Mouse (Mus musculus) embryonic facial prominence, embryonic 15.5 days (tissue): ENCODE measurements around the gene Atxn1. TPM values are rescaled to one million over a fixed set of nuclear protein-coding genes. Genes with fewer than 3 reads are reported as not detected.

Experiments used
- ATAC-seq: fragments of 200-750 bp; cut with Nextera tagmentation; 2 replicates; pipeline ENCODE4 v1.8.0; 2017; ENCODE audit warnings: low read depth, moderate TSS enrichment; ENCODE audit not compliant: insufficient number of reproducible peaks, low FRiP score, low TSS enrichment
- H3K27ac ChIP-seq: fragments of 300-500 bp; sonication (generic); replicated peaks from 2 replicates; pipeline ENCODE4 v1.5.1; 2015; ENCODE audit warnings: mild to moderate bottlenecking, inconsistent platforms
- H3K27me3 ChIP-seq: fragments of 300-500 bp; sonication (generic); 2 replicates; pipeline ENCODE4 v1.6.1; 2015; ENCODE audit warnings: inconsistent platforms
- H3K36me3 ChIP-seq: fragments of 300-500 bp; sonication (generic); 2 replicates; pipeline ENCODE4 v1.6.1; 2015; ENCODE audit warnings: mild to moderate bottlenecking, inconsistent platforms
- H3K4me1 ChIP-seq: fragments of 300-500 bp; sonication (generic); 2 replicates; pipeline ENCODE4 v1.6.1; 2015; ENCODE audit warnings: inconsistent platforms
- H3K4me2 ChIP-seq: fragments of 300-500 bp; sonication (generic); replicated peaks from 2 replicates; pipeline ENCODE4 v1.6.1; 2015; ENCODE audit warnings: mild to moderate bottlenecking, inconsistent platforms
- H3K4me3 ChIP-seq: fragments of 300-500 bp; sonication (generic); replicated peaks from 2 replicates; pipeline ENCODE4 v1.5.1; 2015; ENCODE audit warnings: mild to moderate bottlenecking, inconsistent platforms
- H3K9ac ChIP-seq: fragments of 300-500 bp; sonication (generic); 2 replicates; pipeline ENCODE4 v1.6.1; 2015; ENCODE audit warnings: inconsistent platforms
- H3K9me3 ChIP-seq: fragments of 300-500 bp; sonication (generic); replicated peaks from 2 replicates; pipeline ENCODE4 v1.6.1; 2016; ENCODE audit warnings: inconsistent platforms
- WGBS: fragments of 180-500 bp; shearing (Covaris S2); methylation state at CpG from one replicate; pipeline ENCODE4 v1.1.7; 2015; 5-methylcytosine and 5-hydroxymethylcytosine counted together
- polyA plus RNA-seq: library from polyadenylated mRNA; unstranded; fragments of >200 nt; fragmentation: Nextera tagmentation; extraction: Ambion mirVana; gene quantifications from 2 replicates; pipeline ENCODE4 v1.2.1, GENCODE M21; 2015

Gene Atxn1
- polyA plus RNA-seq, 1 experiment from 2014 or later = 7.2 TPM

- Histone ChIP-seq H3K4me3 (no peak overlapping the region), H3K4me1 (no peaks in the 10 kb centered on the region), H3K27ac (no peak overlapping the region), H3K9me3 (no peaks in the 10 kb centered on the region), H3K4me2 (no peak overlapping the region), H3K9ac (no peak overlapping the region), H3K27me3 (no peaks in the 10 kb centered on the region), H3K36me3 (0 out of 2 replicates have a peak, but pooled peaks cover 4% of the 10 kb centered on the region)
- 76% methylated on average over 7 of the region's 7 CpGs for WGBS
- no peak for ATAC-seq
Measured at GRCm38 (mm10) chr13:45560543-45560942, 404.3 kb downstream of the Atxn1 start.

GRCm38 (mm10) chr13:45559258-45559657 is 405.6 kb downstream of the Atxn1 start:
- Histone ChIP-seq H3K9ac (no peak overlapping the region), H3K27ac (no peak overlapping the region), H3K4me1 (no peaks in the 10 kb centered on the region), H3K27me3 (no peaks in the 10 kb centered on the region), H3K36me3 (0 out of 2 replicates have a peak, but pooled peaks cover 4% of the 10 kb centered on the region), H3K4me2 (no peak overlapping the region), H3K4me3 (no peak overlapping the region), H3K9me3 (no peaks in the 10 kb centered on the region)
- WGBS = 83% methylated on average over 3 of the region's 3 CpGs
- no peak for ATAC-seq

GRCm38 (mm10) chr13:45558367-45558766 is 406.4 kb downstream of the Atxn1 start:
- 0 out of 2 replicates have a peak, but pooled peaks cover 4% of the 10 kb centered on the region for H3K36me3 ChIP-seq
- 0 out of 2 replicates have a peak, but pooled peaks cover 4% of the 10 kb centered on the region for H3K4me1 ChIP-seq
- H3K4me3 ChIP-seq = no peak overlapping the region
- H3K9me3 ChIP-seq = no peaks in the 10 kb centered on the region
- 71% methylated on average over 4 of the region's 4 CpGs for WGBS
- no peak overlapping the region for H3K4me2 ChIP-seq
- no peak overlapping the region for H3K9ac ChIP-seq
- H3K27me3 ChIP-seq = no peaks in the 10 kb centered on the region
- H3K27ac ChIP-seq = no peak overlapping the region
- no peak for ATAC-seq

- Histone ChIP-seq H3K36me3 (0 out of 2 replicates have a peak, but pooled peaks cover 4% of the 10 kb centered on the region), H3K4me3 (no peak overlapping the region), H3K27ac (no peak overlapping the region), H3K9ac (no peak overlapping the region), H3K4me1 (0 out of 2 replicates have a peak, but pooled peaks cover 4% of the 10 kb centered on the region), H3K27me3 (no peaks in the 10 kb centered on the region), H3K4me2 (no peak overlapping the region), H3K9me3 (no peaks in the 10 kb centered on the region)
- no peak for ATAC-seq
- WGBS = 63% methylated on average over 7 of the region's 7 CpGs
Measured at GRCm38 (mm10) chr13:45553674-45554073, 411.1 kb downstream of the Atxn1 start.

GRCm38 (mm10) chr13:45547549-45547948 is 417.3 kb downstream of the Atxn1 start:
- Histone ChIP-seq H3K4me3 (no peak overlapping the region), H3K4me2 (no peak overlapping the region), H3K36me3 (0 out of 2 replicates have a peak, but pooled peaks cover 5% of the 10 kb centered on the region), H3K4me1 (no peaks in the 10 kb centered on the region), H3K27ac (no peak overlapping the region), H3K9me3 (no peaks in the 10 kb centered on the region), H3K9ac (no peak overlapping the region), H3K27me3 (no peaks in the 10 kb centered on the region)
- no peak for ATAC-seq
- 74% methylated on average over 5 of the region's 5 CpGs for WGBS

GRCm38 (mm10) chr13:45546946-45547345 is 417.9 kb downstream of the Atxn1 start:
- no peak for ATAC-seq
- Histone ChIP-seq H3K9me3 (no peaks in the 10 kb centered on the region), H3K4me1 (no peaks in the 10 kb centered on the region), H3K9ac (no peak overlapping the region), H3K4me3 (no peak overlapping the region), H3K27ac (no peak overlapping the region), H3K36me3 (0 out of 2 replicates have a peak, but pooled peaks cover 5% of the 10 kb centered on the region), H3K4me2 (no peak overlapping the region), H3K27me3 (no peaks in the 10 kb centered on the region)
- 85% methylated on average over 4 of the region's 4 CpGs for WGBS

- H3K9me3 ChIP-seq = no peaks in the 10 kb centered on the region
- 88% methylated on average over 13 of the region's 13 CpGs for WGBS
- no peaks in the 10 kb centered on the region for H3K27me3 ChIP-seq
- no peak for ATAC-seq
- peaks cover 5% of the 10 kb centered on the region; the same call in 1 of the 2 replicates for H3K36me3 ChIP-seq
- no peak overlapping the region for H3K9ac ChIP-seq
- no peaks in the 10 kb centered on the region for H3K4me1 ChIP-seq
- H3K4me3 ChIP-seq = no peak overlapping the region
- H3K4me2 ChIP-seq = no peak overlapping the region
- no peak overlapping the region for H3K27ac ChIP-seq
Measured at GRCm38 (mm10) chr13:45545974-45546373, 418.8 kb downstream of the Atxn1 start.

- Histone ChIP-seq H3K36me3 (no peaks in the 10 kb centered on the region; the same call in 1 of the 2 replicates), H3K4me2 (peak overlapping the region; percentile 74), H3K4me1 (peaks cover 10% of the 10 kb centered on the region), H3K27ac (peak overlapping the region; percentile 68), H3K4me3 (peak overlapping the region; percentile 48), H3K9me3 (no peaks in the 10 kb centered on the region), H3K27me3 (no peaks in the 10 kb centered on the region), H3K9ac (peak overlapping the region; percentile 33; the same call in 1 of the 2 replicates)
- 6% methylated on average over 10 of the region's 10 CpGs for WGBS
- peak; percentile 85 for ATAC-seq
Measured at GRCm38 (mm10) chr13:45539205-45539568, 425.6 kb downstream of the Atxn1 start.

GRCm38 (mm10) chr13:45538532-45539204 is 426.1 kb downstream of the Atxn1 start:
- no peaks in the 10 kb centered on the region; the same call in 1 of the 2 replicates for H3K36me3 ChIP-seq
- no peaks in the 10 kb centered on the region for H3K27me3 ChIP-seq
- H3K4me3 ChIP-seq = peak overlapping the region; percentile 48
- WGBS = 27% methylated on average over 10 of the region's 10 CpGs
- H3K27ac ChIP-seq = peak overlapping the region; percentile 68
- H3K9me3 ChIP-seq = no peaks in the 10 kb centered on the region
- ATAC-seq = peak; percentile 81
- H3K4me2 ChIP-seq = peak overlapping the region; percentile 74
- peaks cover 10% of the 10 kb centered on the region for H3K4me1 ChIP-seq
- peak overlapping the region; percentile 33; the same call in 1 of the 2 replicates for H3K9ac ChIP-seq

- Histone ChIP-seq H3K36me3 (no peaks in the 10 kb centered on the region; the same call in 1 of the 2 replicates), H3K4me1 (peaks cover 10% of the 10 kb centered on the region), H3K27me3 (no peaks in the 10 kb centered on the region), H3K9me3 (no peaks in the 10 kb centered on the region), H3K4me2 (no peak overlapping the region), H3K27ac (no peak overlapping the region), H3K9ac (no peak overlapping the region), H3K4me3 (no peak overlapping the region)
- WGBS = 78% methylated on average over 9 of the region's 9 CpGs
- no peak for ATAC-seq
Measured at GRCm38 (mm10) chr13:45538091-45538490, 426.7 kb downstream of the Atxn1 start.

- H3K4me3 ChIP-seq = no peak overlapping the region
- peaks cover 10% of the 10 kb centered on the region for H3K4me1 ChIP-seq
- H3K27me3 ChIP-seq = no peaks in the 10 kb centered on the region
- H3K9ac ChIP-seq = no peak overlapping the region
- H3K9me3 ChIP-seq = no peaks in the 10 kb centered on the region
- no peak overlapping the region for H3K27ac ChIP-seq
- 74% methylated on average over 9 of the region's 9 CpGs for WGBS
- no peaks in the 10 kb centered on the region; the same call in 1 of the 2 replicates for H3K36me3 ChIP-seq
- no peak for ATAC-seq
- no peak overlapping the region for H3K4me2 ChIP-seq
Measured at GRCm38 (mm10) chr13:45537110-45537509, 427.7 kb downstream of the Atxn1 start.
